Mouse (Mus musculus): ENCODE measurements around the gene Gm11492. TPM values are rescaled to one million over a fixed set of nuclear protein-coding genes. Genes with fewer than 3 reads are reported as not detected.

Gm11492 gene
- total RNA-seq, 1 experiment, result 0.27 TPM

- Histone ChIP-seq H3K9me3 (ENCODE audit: control insufficient read depth, insufficient read depth, low read depth, low read length) (no peaks in the 10 kb centered on the region), H3K9ac (ENCODE audit: insufficient read depth, low read depth, low read length, poor library complexity, severe bottlenecking) (no peak overlapping the region), H3K27ac (ENCODE audit: insufficient read depth, low read depth, low read length, poor library complexity, severe bottlenecking) (no peak overlapping the region), H3K4me3 (ENCODE audit: insufficient read depth in 1 of 2, low read depth in 1 of 2, low read length in 2 of 2, poor library complexity in 1 of 2, severe bottlenecking in 1 of 2) (no peak overlapping the region), H3K36me3 (ENCODE audit: control insufficient read depth, insufficient read depth, low read length, poor library complexity, severe bottlenecking) (no peaks in the 10 kb centered on the region), H3K4me1 (ENCODE audit: control insufficient read depth in 2 of 2, insufficient read depth in 2 of 2, low read length in 2 of 2, poor library complexity in 1 of 2) (no peaks in the 10 kb centered on the region)
- DNase-seq (ENCODE audit: low read depth, low spot score), result no peak
- in situ Hi-C loops (cut with MboI; ENCODE audit: low sequenced_read_pairs in 2 of 2, unreplicated experiment in 2 of 2), result no loop called here
- TF ChIP-seq ZC3H11A (IDR thresholded peaks at IDR 0.05; ENCODE audit: borderline replicate concordance, low read depth, low read length), result no peak
- no peak for TF ChIP-seq HCFC1 (IDR thresholded peaks at IDR 0.05; ENCODE audit: borderline replicate concordance, insufficient read depth, low read length)
- TF ChIP-seq ZNF384 (IDR thresholded peaks at IDR 0.05; ENCODE audit: low read depth, low read length), result no peak
- TF ChIP-seq MAFK (IDR thresholded peaks at IDR 0.05; ENCODE audit: insufficient read depth, low read depth, low read length), result no peak
- TF ChIP-seq CHD2 (IDR thresholded peaks at IDR 0.05; ENCODE audit: low read depth, low read length), result no peak
Measured at GRCm38 (mm10) chr11:87561208-87561607, 5.2 kb upstream of the Gm11492 start.

- Histone ChIP-seq H3K27ac (ENCODE audit: insufficient read depth, low read depth, low read length, poor library complexity, severe bottlenecking) (no peak within 1 kb of the TSS), H3K4me3 (ENCODE audit: insufficient read depth in 1 of 2, low read depth in 1 of 2, low read length in 2 of 2, poor library complexity in 1 of 2, severe bottlenecking in 1 of 2) (no peak within 1 kb of the TSS), H3K9me3 (ENCODE audit: control insufficient read depth, insufficient read depth, low read depth, low read length) (no peaks in the 10 kb centered on the region), H3K4me1 (ENCODE audit: control insufficient read depth in 2 of 2, insufficient read depth in 2 of 2, low read length in 2 of 2, poor library complexity in 1 of 2) (peaks cover 3 to 5% of the 10 kb centered on the region in 2 experiments; a peak in 2 of 4 replicates), H3K36me3 (ENCODE audit: control insufficient read depth, insufficient read depth, low read length, poor library complexity, severe bottlenecking) (no peaks in the 10 kb centered on the region), H3K9ac (ENCODE audit: insufficient read depth, low read depth, low read length, poor library complexity, severe bottlenecking) (no peak within 1 kb of the TSS)
- no peak for TF ChIP-seq MAFK (IDR thresholded peaks at IDR 0.05; ENCODE audit: insufficient read depth, low read depth, low read length)
- no peak for DNase-seq (ENCODE audit: low read depth, low spot score)
- in situ Hi-C loops (cut with MboI; ENCODE audit: low sequenced_read_pairs in 2 of 2, unreplicated experiment in 2 of 2), result no loop called here
Measured at GRCm38 (mm10) chr11:87568255-87568953, 2.0 kb downstream of the Gm11492 start, which contains the start of gene Sept4. Gene Sept4 (plus strand): TSS chr11:87568903.

GRCm38 (mm10) chr11:87570743-87571142, 4.3 kb downstream of the Gm11492 start:
- Histone ChIP-seq H3K27ac (ENCODE audit: insufficient read depth, low read depth, low read length, poor library complexity, severe bottlenecking) (no peak overlapping the region), H3K9ac (ENCODE audit: insufficient read depth, low read depth, low read length, poor library complexity, severe bottlenecking) (no peak overlapping the region), H3K4me1 (ENCODE audit: control insufficient read depth in 2 of 2, insufficient read depth in 2 of 2, low read length in 2 of 2, poor library complexity in 1 of 2) (peaks cover 5 to 8% of the 10 kb centered on the region in 2 experiments; a peak in 3 of 4 replicates), H3K4me3 (ENCODE audit: insufficient read depth in 1 of 2, low read depth in 1 of 2, low read length in 2 of 2, poor library complexity in 1 of 2, severe bottlenecking in 1 of 2) (no peak overlapping the region), H3K9me3 (ENCODE audit: control insufficient read depth, insufficient read depth, low read depth, low read length) (no peaks in the 10 kb centered on the region), H3K36me3 (ENCODE audit: control insufficient read depth, insufficient read depth, low read length, poor library complexity, severe bottlenecking) (no peaks in the 10 kb centered on the region)
- DNase-seq (ENCODE audit: low read depth, low spot score), result no peak
- TF ChIP-seq CHD2 (IDR thresholded peaks at IDR 0.05; ENCODE audit: low read depth, low read length), result no peak
- no peak for TF ChIP-seq ZC3H11A (IDR thresholded peaks at IDR 0.05; ENCODE audit: borderline replicate concordance, low read depth, low read length)
- TF ChIP-seq ZNF384 (IDR thresholded peaks at IDR 0.05; ENCODE audit: low read depth, low read length), result no peak
- no peak for TF ChIP-seq HCFC1 (IDR thresholded peaks at IDR 0.05; ENCODE audit: borderline replicate concordance, insufficient read depth, low read length)
- no peak for TF ChIP-seq MAFK (IDR thresholded peaks at IDR 0.05; ENCODE audit: insufficient read depth, low read depth, low read length)
- in situ Hi-C loops (cut with MboI; ENCODE audit: low sequenced_read_pairs in 2 of 2, unreplicated experiment in 2 of 2), result no loop called here

- H3K4me3 ChIP-seq (ENCODE audit: insufficient read depth in 1 of 2, low read depth in 1 of 2, low read length in 2 of 2, poor library complexity in 1 of 2, severe bottlenecking in 1 of 2), result no peak overlapping the region
- in situ Hi-C loops (cut with MboI; ENCODE audit: low sequenced_read_pairs in 2 of 2, unreplicated experiment in 2 of 2), result no loop called here
- no peak overlapping the region for H3K9ac ChIP-seq (ENCODE audit: insufficient read depth, low read depth, low read length, poor library complexity, severe bottlenecking)
- DNase-seq (ENCODE audit: low read depth, low spot score), result no peak
- H3K4me1 ChIP-seq (ENCODE audit: control insufficient read depth in 2 of 2, insufficient read depth in 2 of 2, low read length in 2 of 2, poor library complexity in 1 of 2), result peaks cover 5 to 8% of the 10 kb centered on the region in 2 experiments; a peak in 3 of 4 replicates
- TF ChIP-seq ZC3H11A (IDR thresholded peaks at IDR 0.05; ENCODE audit: borderline replicate concordance, low read depth, low read length), result no peak
- no peak for TF ChIP-seq CHD2 (IDR thresholded peaks at IDR 0.05; ENCODE audit: low read depth, low read length)
- no peaks in the 10 kb centered on the region for H3K36me3 ChIP-seq (ENCODE audit: control insufficient read depth, insufficient read depth, low read length, poor library complexity, severe bottlenecking)
- no peaks in the 10 kb centered on the region for H3K9me3 ChIP-seq (ENCODE audit: control insufficient read depth, insufficient read depth, low read depth, low read length)
- no peak overlapping the region for H3K27ac ChIP-seq (ENCODE audit: insufficient read depth, low read depth, low read length, poor library complexity, severe bottlenecking)
Measured at GRCm38 (mm10) chr11:87571361-87571950, 5.0 kb downstream of the Gm11492 start.
